Mouse (Mus musculus) forebrain, embryonic 10.5 days (tissue): Measurements from ENCODE around the gene Ttc38. TPM values are rescaled to one million over a fixed set of nuclear protein-coding genes. Genes with fewer than 3 reads are reported as not detected.

Experiments
- DNase-seq: peaks from one replicate; pipeline ENCODE4 v3.0.0-alpha.2; 2017; ENCODE audit warnings: low spot score; ENCODE audit errors: extremely low spot score
- H3K27ac ChIP-seq: fragments of 300-500 bp; sonication (generic); 2 replicates; pipeline ENCODE4 v1.5.1; 2016; ENCODE audit warnings: mild to moderate bottlenecking
- H3K27me3 ChIP-seq: fragments of 300-500 bp; sonication (generic); 2 replicates; pipeline ENCODE4 v1.6.1; 2016; ENCODE audit warnings: mild to moderate bottlenecking; ENCODE audit not compliant: poor library complexity, severe bottlenecking
- H3K36me3 ChIP-seq: fragments of 300-500 bp; sonication (generic); replicated peaks from 2 replicates; pipeline ENCODE4 v1.6.1; 2016; ENCODE audit warnings: mild to moderate bottlenecking, moderate library complexity
- H3K4me1 ChIP-seq: fragments of 300-500 bp; sonication (generic); 2 replicates; pipeline ENCODE4 v1.6.1; 2016
- H3K4me3 ChIP-seq: fragments of 300-500 bp; sonication (generic); 2 replicates; pipeline ENCODE4 v1.5.1; 2016; ENCODE audit warnings: mild to moderate bottlenecking, moderate library complexity
- H3K9me3 ChIP-seq: fragments of 300-500 bp; sonication (generic); 2 replicates; pipeline ENCODE4 v1.6.1; 2016; ENCODE audit warnings: mild to moderate bottlenecking, moderate library complexity
- WGBS: fragments of 180-500 bp; shearing (Covaris S2); methylation state at CpG from one replicate; pipeline ENCODE4 v1.1.7; 2016; 5-methylcytosine and 5-hydroxymethylcytosine counted together
- polyA plus RNA-seq: library from polyadenylated mRNA; unstranded; fragments of >200 nt; fragmentation: Nextera tagmentation; extraction: Ambion mirVana; gene quantifications from 2 replicates; pipeline ENCODE4 v1.2.1, GENCODE M21; 2016

Gene Ttc38
- polyA plus RNA-seq, 1 experiment from 2014 or later, result 3.1 TPM

DNA sequence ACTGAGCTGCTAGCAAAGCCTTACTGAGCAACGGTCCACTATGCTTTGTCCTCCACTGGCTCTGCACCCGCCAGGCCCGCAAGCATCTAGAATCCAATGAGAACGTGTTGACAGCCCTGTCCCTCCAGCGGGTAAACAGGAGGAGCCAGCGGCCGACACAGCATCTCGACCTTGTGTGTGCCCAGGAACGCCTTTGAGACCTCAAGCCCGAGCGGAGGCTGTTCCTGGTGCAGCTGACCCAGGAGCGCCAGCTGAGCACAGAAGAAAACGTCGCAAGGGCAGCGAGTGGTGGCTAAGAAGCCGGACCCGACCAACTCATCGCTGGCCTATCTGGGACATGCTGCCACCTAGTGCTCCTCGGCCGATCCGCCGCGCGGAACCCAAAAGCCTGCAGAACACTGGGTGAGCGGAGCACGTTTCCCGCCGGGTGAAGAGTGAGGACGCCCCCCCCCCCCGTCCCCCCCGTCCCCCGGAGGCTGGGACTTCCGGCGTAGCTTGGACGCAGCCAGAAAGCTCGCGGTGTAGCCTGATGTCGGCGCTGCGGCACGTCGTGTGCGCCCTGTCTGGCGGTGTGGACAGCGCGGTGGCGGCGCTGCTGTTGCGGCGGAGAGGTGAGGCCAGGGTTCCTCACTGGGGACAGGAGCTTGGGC lies 46.9 kb downstream of the Ttc38 start, which contains the start of gene Trmu:
Gene Trmu (plus strand): TSS at position 465 of the 650 bp plus-strand sequence.
- Histone ChIP-seq H3K4me1 (peaks cover 24% of the 10 kb centered on the region), H3K9me3 (no peaks in the 10 kb centered on the region), H3K4me3 (peak within 1 kb of the TSS; percentile 80), H3K27me3 (no peaks in the 10 kb centered on the region), H3K36me3 (peaks cover 55% of the 10 kb centered on the region), H3K27ac (peak within 1 kb of the TSS; percentile 90)
- WGBS, result 2% methylated on average over 50 of the region's 50 CpGs
- DNase-seq, result peak; percentile 94

DNA sequence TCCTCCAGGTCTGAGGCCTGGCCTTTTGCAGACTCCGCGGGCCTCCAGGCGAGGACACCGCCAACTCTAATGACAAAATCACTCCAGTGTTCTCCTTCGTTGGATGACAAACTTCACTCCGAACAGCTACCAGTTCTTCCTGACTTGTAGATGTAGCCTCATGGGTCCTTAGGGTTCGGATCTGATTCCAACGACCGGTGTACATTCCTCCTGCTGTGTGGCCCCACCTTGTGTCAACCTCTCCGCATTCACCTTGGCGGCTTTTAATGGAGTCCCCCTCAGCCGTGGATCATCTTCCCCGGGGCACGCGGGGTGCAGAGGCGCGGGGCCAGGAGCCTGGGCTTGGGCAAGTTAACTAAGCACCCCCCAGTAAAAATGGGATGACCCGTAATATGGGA lies 47.4 kb downstream of the Ttc38 start:
- Histone ChIP-seq H3K36me3 (peaks cover 55% of the 10 kb centered on the region), H3K4me1 (peaks cover 24% of the 10 kb centered on the region), H3K4me3 (peak overlapping the region; percentile 80), H3K27ac (peak overlapping the region; percentile 90), H3K9me3 (no peaks in the 10 kb centered on the region), H3K27me3 (no peaks in the 10 kb centered on the region)
- WGBS, result 2% methylated on average over 18 of the region's 18 CpGs
- DNase-seq, result no peak

DNA sequence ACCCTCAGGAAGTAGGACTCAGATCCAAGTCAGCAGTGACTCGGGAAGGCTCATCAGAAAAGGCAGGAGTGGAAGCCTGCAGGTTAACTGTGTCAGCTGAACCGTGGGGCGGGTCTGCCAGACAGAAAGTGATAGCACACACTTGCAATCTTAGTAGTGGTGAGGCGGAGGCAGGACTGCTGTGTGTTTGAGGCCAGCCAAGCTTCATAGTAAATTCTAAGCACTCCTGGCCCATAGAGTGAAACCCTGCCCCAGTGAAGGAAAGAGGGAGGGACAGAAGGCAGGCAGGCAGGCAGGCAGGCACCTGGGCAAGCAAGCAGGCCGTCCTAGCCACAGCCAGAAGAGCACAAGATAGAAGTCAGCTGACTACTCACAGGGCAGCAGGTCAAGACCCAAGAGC lies 53.5 kb downstream of the Ttc38 start:
- Histone ChIP-seq H3K4me3 (no peak overlapping the region), H3K27ac (no peak overlapping the region), H3K9me3 (no peaks in the 10 kb centered on the region), H3K36me3 (peaks cover 60% of the 10 kb centered on the region), H3K27me3 (no peaks in the 10 kb centered on the region), H3K4me1 (peaks cover 4% of the 10 kb centered on the region)
- DNase-seq, result no peak
- WGBS, result 91% methylated on average over 5 of the region's 5 CpGs

DNA sequence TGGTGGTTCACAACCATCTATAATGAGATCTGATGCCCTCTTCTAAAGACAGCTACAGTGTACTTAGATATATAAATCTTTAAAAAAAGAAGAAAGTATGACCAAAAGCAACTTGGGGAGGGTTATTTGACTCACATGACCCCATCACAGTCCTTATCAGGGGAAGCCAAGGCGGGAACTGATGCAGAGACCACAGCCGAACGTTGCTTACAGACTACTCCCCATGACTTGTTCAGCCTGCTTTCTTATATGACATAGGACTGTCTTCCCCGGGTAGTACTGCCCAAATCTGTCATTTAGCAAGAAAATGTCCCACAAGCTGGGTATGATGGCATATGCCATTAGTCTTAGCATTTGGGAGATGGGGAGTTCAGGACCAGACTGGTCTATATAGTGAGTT lies 57.1 kb downstream of the Ttc38 start:
- Histone ChIP-seq H3K36me3 (peaks cover 79% of the 10 kb centered on the region), H3K27ac (no peak overlapping the region), H3K9me3 (no peaks in the 10 kb centered on the region), H3K4me1 (no peaks in the 10 kb centered on the region), H3K27me3 (no peaks in the 10 kb centered on the region), H3K4me3 (no peak overlapping the region)
- DNase-seq, result no peak
- 89% methylated on average over 4 of the region's 4 CpGs for WGBS

DNA sequence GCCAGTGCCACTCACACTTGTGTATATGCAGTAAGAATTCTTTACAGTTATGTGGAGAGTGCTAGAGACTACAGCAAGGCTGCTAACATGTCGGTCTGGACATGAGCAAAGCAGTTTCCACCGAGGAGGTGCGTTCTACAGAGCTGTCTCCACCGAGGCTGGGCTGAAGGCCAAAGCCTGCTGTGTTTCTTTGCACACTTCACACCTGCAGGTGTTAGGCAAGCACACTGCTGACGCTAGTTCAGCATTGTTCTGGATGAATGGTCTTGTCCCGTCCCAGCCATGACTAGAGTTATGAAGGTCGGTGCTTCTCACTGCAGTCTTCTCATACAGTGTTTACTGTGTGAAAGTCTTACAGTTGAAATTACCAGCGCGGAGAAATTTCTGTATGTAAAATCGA lies 59.9 kb downstream of the Ttc38 start:
- no peak overlapping the region for H3K27ac ChIP-seq
- H3K36me3 ChIP-seq, result peaks cover 80% of the 10 kb centered on the region

DNA sequence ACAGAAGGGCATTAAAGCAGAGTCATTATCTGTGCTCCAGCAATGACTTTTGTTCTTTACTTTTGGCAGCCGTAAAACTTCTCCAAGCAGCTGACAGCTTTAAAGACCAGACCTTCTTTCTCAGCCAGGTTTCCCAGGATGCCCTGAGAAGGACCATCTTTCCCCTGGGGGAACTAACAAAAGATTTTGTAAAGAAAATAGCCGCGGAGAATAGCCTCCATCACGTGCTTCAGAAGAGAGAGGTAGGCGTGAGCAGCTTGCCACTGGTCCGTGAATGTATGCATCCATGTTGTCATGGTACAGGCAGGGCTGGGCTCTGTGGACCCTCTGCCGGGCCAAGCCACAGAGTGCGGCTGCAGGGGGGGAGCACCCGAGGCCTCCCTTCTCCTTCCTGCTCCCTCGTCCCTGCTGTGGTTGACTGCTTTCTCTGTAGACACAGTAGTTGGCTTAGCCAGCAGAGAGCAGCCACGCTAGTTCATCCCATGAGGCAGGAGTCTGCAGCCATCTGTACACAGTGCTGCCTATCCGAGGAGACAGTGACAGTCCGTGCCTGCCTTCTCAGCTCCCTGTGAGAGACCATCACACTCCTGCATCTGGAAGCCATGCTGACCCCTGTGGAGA lies 60.5 kb downstream of the Ttc38 start:
- H3K27ac ChIP-seq, result no peak overlapping the region

More for the DNA sequence above, 59.9 kb downstream of the Ttc38 start:
- Histone ChIP-seq H3K27me3 (no peaks in the 10 kb centered on the region), H3K4me3 (no peak overlapping the region), H3K9me3 (no peaks in the 10 kb centered on the region), H3K4me1 (no peaks in the 10 kb centered on the region)
- DNase-seq, result no peak
- WGBS, result 92% methylated on average over 10 of the region's 10 CpGs

DNA sequence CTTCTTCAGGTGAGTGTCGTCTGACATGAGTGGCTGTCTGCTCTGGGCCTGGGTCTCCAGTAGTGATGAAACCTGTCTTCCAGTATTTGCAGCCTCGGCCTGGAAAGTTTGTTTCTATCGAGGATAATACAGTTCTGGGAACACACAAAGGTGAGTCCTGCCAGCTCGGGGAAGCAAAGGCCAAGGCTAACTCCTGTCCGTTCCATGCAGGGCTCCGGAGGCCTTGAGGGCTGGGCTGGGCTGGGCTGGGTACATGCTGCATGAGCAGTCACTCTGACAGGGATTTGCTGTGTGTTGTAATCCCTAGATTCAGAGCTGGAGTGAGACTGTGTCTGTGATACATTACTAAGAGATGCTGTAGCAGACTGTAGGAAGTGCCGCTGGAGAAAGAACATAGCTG lies 61.8 kb downstream of the Ttc38 start:
- no peak for DNase-seq
- H3K36me3 ChIP-seq, result peaks cover 90% of the 10 kb centered on the region
- no peak overlapping the region for H3K27ac ChIP-seq
- no peaks in the 10 kb centered on the region for H3K4me1 ChIP-seq
- no peaks in the 10 kb centered on the region for H3K9me3 ChIP-seq
- 91% methylated on average over 7 of the region's 7 CpGs for WGBS
- H3K4me3 ChIP-seq, result no peak overlapping the region
- H3K27me3 ChIP-seq, result no peaks in the 10 kb centered on the region

More for the DNA sequence above, 60.5 kb downstream of the Ttc38 start:
- no peak for DNase-seq
- Histone ChIP-seq H3K9me3 (no peaks in the 10 kb centered on the region), H3K4me3 (no peak overlapping the region), H3K36me3 (peaks cover 86% of the 10 kb centered on the region), H3K4me1 (no peaks in the 10 kb centered on the region), H3K27me3 (no peaks in the 10 kb centered on the region)
- WGBS, result 86% methylated on average over 13 of the region's 13 CpGs

DNA sequence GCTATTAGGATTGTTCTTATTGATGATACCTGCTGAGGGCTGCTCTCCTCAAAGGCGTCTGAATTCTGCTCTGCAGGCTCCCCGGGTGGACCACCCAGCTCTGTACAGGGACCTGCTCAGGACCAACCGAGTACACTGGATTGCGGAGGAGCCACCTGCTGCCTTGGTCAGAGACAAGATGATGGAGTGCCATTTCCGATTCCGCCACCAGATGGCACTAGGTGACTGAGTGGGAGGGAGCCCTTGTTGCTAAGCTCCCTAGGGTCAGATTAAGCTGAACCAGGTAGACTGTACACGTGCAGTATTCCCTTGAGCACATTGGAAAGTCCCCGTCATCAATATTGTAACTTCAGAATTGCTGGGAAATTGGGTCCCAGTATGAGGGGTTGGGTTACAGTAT lies 64.2 kb downstream of the Ttc38 start:
- peak; percentile 81 for DNase-seq
- peaks cover 99% of the 10 kb centered on the region for H3K36me3 ChIP-seq
- H3K4me1 ChIP-seq, result peaks cover 10% of the 10 kb centered on the region
- no peaks in the 10 kb centered on the region for H3K27me3 ChIP-seq
- 16% methylated on average over 8 of the region's 8 CpGs for WGBS
- H3K4me3 ChIP-seq, result no peak overlapping the region
- no peak overlapping the region for H3K27ac ChIP-seq
- H3K9me3 ChIP-seq, result no peaks in the 10 kb centered on the region

DNA sequence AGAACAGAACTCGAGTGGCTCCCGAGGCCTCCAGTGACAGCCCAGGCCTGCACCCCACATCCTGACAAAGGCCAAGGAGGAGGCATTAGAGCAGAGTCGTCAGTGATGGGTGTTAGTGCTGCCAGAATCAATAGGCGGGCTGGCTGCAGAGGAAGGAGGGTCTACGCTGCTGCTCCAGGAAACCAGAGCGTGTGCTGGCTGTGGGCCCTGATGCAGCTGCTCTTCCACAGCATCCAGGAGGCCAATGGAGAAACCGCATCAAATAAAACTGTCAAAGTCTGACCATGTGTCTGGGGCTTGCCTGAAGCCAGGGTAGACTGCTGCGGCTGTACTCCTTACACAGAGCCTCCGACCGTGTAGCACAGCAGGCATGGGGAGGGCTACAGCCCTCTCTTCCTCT lies 65.0 kb downstream of the Ttc38 start:
- Histone ChIP-seq H3K4me3 (no peak overlapping the region), H3K27me3 (no peaks in the 10 kb centered on the region), H3K4me1 (peaks cover 10% of the 10 kb centered on the region), H3K27ac (no peak overlapping the region), H3K36me3 (peaks cover 99% of the 10 kb centered on the region), H3K9me3 (no peaks in the 10 kb centered on the region)
- no peak for DNase-seq
- WGBS, result 92% methylated on average over 10 of the region's 10 CpGs

DNA sequence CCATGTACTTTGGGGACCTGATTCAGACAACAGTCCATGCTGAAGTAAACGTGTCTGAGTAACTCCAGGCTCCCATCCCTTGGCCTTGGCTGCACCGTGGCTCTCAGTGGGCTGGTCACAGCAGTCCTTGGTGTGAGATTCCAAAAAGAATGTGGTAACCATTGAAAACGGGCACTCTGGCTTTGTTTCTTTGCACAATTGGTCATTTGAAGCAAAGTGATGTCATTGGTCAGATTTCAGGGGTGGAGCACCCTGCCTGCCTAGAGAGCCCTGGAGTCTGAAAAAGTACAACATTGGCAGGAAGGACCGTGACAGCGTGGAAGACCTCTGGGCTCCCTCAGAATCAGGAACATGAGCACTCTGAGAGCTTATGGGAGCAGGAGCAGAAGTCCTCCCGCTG lies 67.3 kb downstream of the Ttc38 start:
- peaks cover 10% of the 10 kb centered on the region for H3K4me1 ChIP-seq
- no peaks in the 10 kb centered on the region for H3K9me3 ChIP-seq
- H3K27me3 ChIP-seq, result no peaks in the 10 kb centered on the region
- no peak overlapping the region for H3K4me3 ChIP-seq
- DNase-seq, result no peak
- 0 out of 2 replicates have a peak overlapping the region, but pooled peaks have one; percentile 53 for H3K27ac ChIP-seq
- H3K36me3 ChIP-seq, result peaks cover 96% of the 10 kb centered on the region
- WGBS, result 59% methylated on average over 6 of the region's 6 CpGs

DNA sequence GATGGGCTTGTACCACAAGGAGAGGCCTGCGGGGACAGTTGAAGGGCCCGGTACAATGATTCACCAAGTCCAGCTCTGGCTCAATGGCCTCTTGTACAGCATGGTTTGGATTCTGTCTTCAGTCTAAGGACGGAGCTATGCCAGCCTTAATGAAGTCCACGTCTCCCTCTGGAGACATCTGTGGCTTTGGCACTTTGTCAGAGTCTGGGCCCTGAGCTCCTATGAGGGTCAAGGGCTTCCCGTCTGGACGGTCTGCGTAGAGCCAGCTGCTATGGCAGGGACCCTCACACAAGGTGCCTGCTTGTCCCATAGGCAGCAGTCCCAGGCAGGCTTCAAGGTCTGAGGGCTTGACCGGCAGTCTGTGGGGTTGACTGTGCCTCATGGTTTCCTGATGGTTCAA lies 68.2 kb downstream of the Ttc38 start:
- Histone ChIP-seq H3K9me3 (no peaks in the 10 kb centered on the region), H3K4me3 (no peak overlapping the region), H3K27ac (no peak overlapping the region), H3K27me3 (no peaks in the 10 kb centered on the region), H3K36me3 (peaks cover 92% of the 10 kb centered on the region), H3K4me1 (peaks cover 10% of the 10 kb centered on the region)
- WGBS, result 93% methylated on average over 8 of the region's 8 CpGs
- DNase-seq, result no peak

DNA sequence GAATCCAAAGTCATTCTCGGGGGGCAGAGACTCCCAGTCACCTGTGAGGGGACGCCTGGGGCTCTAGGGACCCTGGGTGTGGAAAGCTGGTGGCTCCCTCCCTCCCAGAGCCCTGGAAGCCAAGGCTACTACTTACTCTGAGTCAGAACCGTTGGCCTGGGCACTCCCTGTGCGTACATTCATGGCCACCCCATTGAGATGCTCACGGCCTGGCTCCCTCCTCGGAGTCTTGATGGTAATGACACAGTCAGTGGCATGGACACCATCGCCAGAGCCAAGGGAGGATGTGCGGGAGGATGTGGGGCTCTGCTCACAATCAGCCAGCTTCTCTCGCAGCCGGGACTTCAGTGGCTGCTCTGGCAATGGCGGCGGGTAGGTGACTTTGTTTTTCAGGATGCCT lies 68.7 kb downstream of the Ttc38 start:
- Histone ChIP-seq H3K4me3 (no peak overlapping the region), H3K27me3 (no peaks in the 10 kb centered on the region), H3K27ac (no peak overlapping the region), H3K36me3 (peaks cover 90% of the 10 kb centered on the region), H3K4me1 (peaks cover 10% of the 10 kb centered on the region), H3K9me3 (no peaks in the 10 kb centered on the region)
- 88% methylated on average over 12 of the region's 12 CpGs for WGBS
- DNase-seq, result no peak

DNA sequence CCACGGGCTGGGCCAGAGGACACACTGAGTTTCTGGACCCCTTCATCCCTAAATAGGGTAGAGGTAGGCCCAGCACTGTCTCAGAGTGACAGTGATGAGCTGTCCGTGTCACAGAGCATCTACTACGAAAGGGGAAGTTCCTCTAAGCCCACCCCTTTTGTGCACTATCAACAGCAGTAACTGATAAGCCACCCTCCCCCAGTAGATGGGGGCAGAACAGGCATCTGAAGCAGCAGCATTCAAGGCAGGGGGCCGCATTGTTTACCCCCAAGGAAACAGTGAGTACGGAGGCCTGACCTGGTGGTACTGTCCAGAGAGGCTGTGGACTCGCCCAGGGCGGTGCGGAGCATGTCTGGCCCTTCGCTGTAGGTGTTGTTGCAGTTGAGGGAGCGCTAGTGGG lies 70.4 kb downstream of the Ttc38 start:
- H3K27me3 ChIP-seq, result no peaks in the 10 kb centered on the region
- H3K9me3 ChIP-seq, result no peaks in the 10 kb centered on the region
- peaks cover 74% of the 10 kb centered on the region for H3K36me3 ChIP-seq
- H3K4me3 ChIP-seq, result no peak overlapping the region
- peaks cover 10% of the 10 kb centered on the region for H3K4me1 ChIP-seq
- 82% methylated on average over 10 of the region's 10 CpGs for WGBS
- H3K27ac ChIP-seq, result no peak overlapping the region
- DNase-seq, result no peak
